Mouse (Mus musculus) liver, adult 2 months (tissue): ENCODE measurements around the gene Cdh13.

Experiments used
- CTCF ChIP-seq: fragments of 200-500 bp; IDR thresholded peaks from 2 replicates; pipeline ENCODE4 v1.5.1; 2011; ENCODE audit warnings: low read depth, low read length, control low read depth
- POLR2A ChIP-seq: fragments of 200-500 bp; IDR thresholded peaks from 2 replicates; pipeline ENCODE4 v1.6.1; 2011; ENCODE audit warnings: low read length, control low read depth; ENCODE audit not compliant: insufficient read depth; ENCODE audit errors: extremely low read depth

- TF ChIP-seq POLR2A (no peak), CTCF (no peak)
Observed at GRCm38 (mm10) chr8:118235626-118236025, 47.9 kb upstream of the Cdh13 start.
